Mouse (Mus musculus): Measurements from ENCODE around the gene Tmem140.

- TF ChIP-seq CTCF (IDR thresholded peaks at IDR 0.05; ENCODE audit: control insufficient read depth, insufficient read depth, insufficient read length) (no peak), MYOG (IDR thresholded peaks at IDR 0.05; ENCODE audit: control insufficient read depth, extremely low read depth, insufficient read length) (no peak)
Observed at GRCm38 (mm10) chr6:34884724-34885123, 21.8 kb downstream of the Tmem140 start.

Data from C2C12 (cell line).